Mouse (Mus musculus) B cell, adult 62 days (primary cell): ENCODE measurements around the gene Bex2. TPM values are rescaled to one million over a fixed set of nuclear protein-coding genes. Genes with fewer than 3 reads are reported as not detected.

Experiments used
- total RNA-seq: library from RNA; stranded (reverse); gene quantifications from 4 replicates; pipeline ENCODE4 v1.2.4, GENCODE M21; 2023

Gene Bex2
- not detected in 4 replicates for total RNA-seq

DNA sequence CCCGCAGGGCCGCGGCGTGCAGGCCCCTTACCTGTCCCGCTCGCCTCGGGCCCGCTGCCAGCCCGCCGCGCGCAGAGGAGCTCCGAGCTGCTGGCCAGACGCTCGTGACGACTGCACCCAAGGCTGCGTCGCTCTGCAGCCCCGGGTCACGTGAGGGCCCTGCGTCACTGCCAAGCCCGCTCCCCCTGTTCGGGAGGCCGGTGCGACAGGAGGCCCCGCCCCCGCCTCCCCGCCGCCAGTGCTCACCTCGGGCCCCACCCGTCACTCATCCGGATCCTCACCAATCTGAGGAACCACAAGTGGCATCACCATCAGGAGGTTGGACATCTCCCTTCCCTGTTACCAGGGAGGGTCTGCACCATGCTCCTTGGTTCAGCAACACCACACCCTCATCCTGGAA lies at the start of gene Bex2:
Gene Bex2 (minus strand): TSS at position 217 of the 400 bp plus-strand sequence.

DNA sequence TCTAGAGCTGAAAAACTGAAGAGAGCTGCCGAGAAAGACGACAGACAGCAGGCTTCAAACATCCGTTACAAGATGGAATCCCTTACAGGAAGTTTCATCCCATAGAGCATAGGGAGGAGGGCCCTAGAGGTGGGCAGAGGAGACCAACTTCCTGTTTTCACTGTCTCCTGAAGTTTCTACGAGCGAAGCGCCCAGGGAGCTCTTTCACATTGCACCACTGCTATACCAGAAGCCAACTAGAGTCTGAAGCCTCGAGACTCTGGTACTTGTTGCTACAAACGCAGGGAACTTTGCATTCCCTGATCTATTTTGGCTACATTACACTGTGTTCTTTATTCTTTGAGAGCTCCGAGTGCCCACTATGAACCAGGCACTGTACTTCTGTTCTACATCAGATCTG lies 17.1 kb upstream of the Bex2 start, which contains the start of gene Nxf3:
Gene Nxf3 (minus strand): TSS at position 101 of the 400 bp plus-strand sequence.

DNA sequence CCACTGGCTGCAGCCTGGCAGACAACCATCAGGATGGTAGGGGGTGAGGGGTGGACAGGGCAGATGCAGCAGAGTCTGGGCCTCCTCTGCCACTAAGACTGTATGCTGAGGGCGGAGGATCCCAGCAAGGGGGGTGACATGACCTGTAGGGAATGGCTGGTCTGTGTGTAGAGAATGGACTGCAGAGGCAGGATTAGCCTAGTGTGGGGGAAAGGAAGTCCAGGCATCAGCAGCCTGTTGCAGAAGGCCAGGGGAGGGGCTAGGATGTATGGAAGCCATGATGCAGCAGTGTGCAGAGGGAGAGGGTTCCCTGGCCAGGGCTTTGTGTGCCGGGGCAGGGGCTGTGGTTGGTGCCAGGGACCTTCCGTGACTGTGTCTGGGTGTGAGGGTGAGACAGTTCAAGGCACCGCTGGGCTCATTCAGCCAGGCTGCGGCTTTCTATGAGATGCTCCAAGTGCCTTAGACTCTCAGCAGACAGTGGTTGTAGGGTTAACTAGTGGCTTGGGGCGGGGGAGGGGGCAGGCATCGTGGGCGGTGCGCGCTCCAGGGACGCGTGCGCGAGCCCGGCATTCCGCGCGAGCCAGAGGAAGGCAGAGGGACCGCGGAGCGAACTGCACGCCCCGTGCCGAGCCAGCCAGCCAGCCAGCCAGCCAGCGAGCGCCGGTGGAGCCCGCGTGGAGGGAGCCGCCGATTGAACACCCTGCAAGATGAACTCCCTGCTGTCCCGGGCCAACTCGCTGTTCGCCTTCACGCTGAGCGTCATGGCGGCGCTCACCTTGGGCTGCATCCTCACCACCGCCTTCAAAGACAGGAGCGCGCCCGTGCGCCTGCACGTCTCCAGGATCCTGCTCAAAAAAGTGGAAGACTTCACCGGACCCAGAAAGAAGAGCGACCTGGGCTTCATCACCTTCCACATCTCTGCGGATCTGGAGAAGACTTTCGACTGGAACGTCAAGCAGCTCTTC lies 35.0 kb downstream of the Bex2 start, which contains the start of gene Arxes1:
Gene Arxes1 (plus strand): TSS at position 569 of the 965 bp plus-strand sequence.

Other genes with a start within 250 kb of the Bex2 start
- 4.5 to 9.6 TPM (median 5.7 TPM) in 4 replicates for gene Gprasp2, start 229.2 kb downstream of the Bex2 start, total RNA-seq
- gene Arxes2, start 74.4 kb downstream of the Bex2 start, total RNA-seq = 0.52 TPM in 1 of 4 replicates, not detected in the others
- not detected in 4 replicates for gene Arxes1, start 34.9 kb downstream of the Bex2 start, total RNA-seq
- not detected in 4 replicates for gene Nxf3, start 17.0 kb upstream of the Bex2 start, total RNA-seq
- not detected in 4 replicates for gene Bex4, start 70.8 kb upstream of the Bex2 start, total RNA-seq
- 0.92 to 3.4 TPM (median 2.3 TPM) in 4 replicates for gene Tceal8, start 104.1 kb upstream of the Bex2 start, total RNA-seq
- not detected in 4 replicates for gene Tceal5, start 135.6 kb upstream of the Bex2 start, total RNA-seq
- gene Tceal7, start 146.5 kb upstream of the Bex2 start, total RNA-seq = not detected in 4 replicates
- 2.8 to 5.0 TPM (median 3.4 TPM) in 4 replicates for gene Bex1, start 147.3 kb upstream of the Bex2 start, total RNA-seq
- 68.8 to 79.3 TPM (median 75.6 TPM) in 4 replicates for gene Tceal9, start 176.8 kb upstream of the Bex2 start, total RNA-seq
- gene Bex3, start 202.0 kb upstream of the Bex2 start, total RNA-seq = 78.8 to 93.4 TPM (median 81.0 TPM) in 4 replicates